Mouse (Mus musculus): ENCODE measurements at regions not wholly inside any gene's neighbourhood (a gene's known extent, or its start where the extent isn't known, plus 50 kb on each side); places are given as distances from the start of the nearest gene placed in this dataset.

DNA sequence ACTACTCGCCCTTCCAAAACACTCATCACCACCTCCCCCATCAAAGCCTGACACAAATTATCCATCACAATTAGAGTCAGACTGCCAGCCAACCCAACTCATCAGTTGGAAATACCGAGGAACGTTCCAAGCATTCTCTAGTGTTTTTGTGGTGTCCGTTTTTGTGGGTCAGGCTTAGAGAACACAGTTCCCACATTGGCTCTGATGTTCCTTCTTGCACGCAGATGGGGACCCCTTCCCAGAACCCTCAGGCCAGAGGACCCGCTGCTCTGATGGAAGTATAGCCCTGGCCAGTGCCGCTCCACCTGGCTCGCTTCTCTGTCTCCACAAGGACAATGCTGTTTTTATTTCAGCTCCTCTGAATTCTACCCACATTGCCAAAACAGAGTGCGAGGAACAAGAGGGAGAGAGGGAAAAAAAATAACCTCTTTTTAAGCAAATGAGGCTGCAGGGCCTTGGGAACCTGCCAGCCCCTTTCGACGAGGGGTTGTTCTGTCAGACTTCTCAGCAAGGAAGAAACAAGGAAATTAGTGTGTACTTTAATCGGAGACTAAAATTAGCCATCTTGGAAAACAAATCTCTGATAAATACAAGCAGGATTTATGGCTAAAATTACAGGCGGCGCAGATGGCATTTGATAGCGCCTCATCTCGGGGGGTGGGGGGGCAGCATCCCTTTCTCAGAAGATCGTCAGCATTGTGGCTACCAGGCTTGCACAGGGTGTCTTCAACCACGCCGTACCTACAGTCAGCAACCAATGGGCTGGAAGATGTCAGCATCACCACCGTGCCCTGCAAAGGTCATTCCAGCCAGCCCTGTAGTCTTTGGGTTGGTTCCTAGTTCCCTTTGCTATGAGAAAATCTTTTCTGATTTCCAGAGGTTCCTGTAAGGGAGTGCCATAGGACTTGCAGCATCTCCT lies 191.4 kb upstream of the Zdhhc25 start:
- no peak for ATAC-seq (replicated peaks; ENCODE audit: low FRiP score, low read depth)
- no peak overlapping the region for H3K27ac ChIP-seq
- no peaks in the 10 kb centered on the region for H3K27me3 ChIP-seq (ENCODE audit: insufficient read depth, low read length)
- H3K4me3 ChIP-seq (replicated peaks; ENCODE audit: low read depth, low read length), result no peak overlapping the region
- H3K4me1 ChIP-seq (replicated peaks; ENCODE audit: insufficient read depth, low read length), result no peaks in the 10 kb centered on the region
- H3K9me3 ChIP-seq (replicated peaks; ENCODE audit: low read length), result peaks cover 6% of the 10 kb centered on the region; the same call in 1 of the 2 replicates
- no peak for DNase-seq (ENCODE audit: low spot score)
- no peak overlapping the region for H3K9ac ChIP-seq (ENCODE audit: low read depth, low read length)
- no peak overlapping the region for H3K4me2 ChIP-seq (ENCODE audit: low read length)
- H3K36me3 ChIP-seq (ENCODE audit: insufficient read depth, low read length), result no peaks in the 10 kb centered on the region
- no peak for TF ChIP-seq CTCF (IDR thresholded peaks at IDR 0.05; ENCODE audit: low read depth)
- 75% methylated on average over 20 of the region's 20 CpGs for WGBS

DNA sequence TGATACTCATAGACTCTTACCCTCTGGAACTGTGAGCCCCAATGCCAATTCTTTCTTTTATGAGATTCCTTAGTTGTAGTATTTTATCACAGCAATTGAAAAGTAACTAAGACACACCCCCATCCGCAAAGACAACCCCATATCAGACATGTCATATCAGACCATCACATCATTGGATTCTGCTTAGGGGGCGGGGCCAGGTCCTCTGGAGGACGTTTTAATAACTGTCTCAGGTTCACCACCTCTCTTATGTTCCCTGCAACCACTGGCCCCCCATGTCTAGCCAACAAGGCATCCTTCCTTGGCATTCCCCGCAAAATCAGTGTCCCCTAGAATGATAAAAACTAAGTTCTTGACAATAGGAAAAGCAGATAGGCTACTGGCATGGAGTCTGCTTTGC lies 185.9 kb upstream of the Zdhhc25 start:
- ATAC-seq (replicated peaks; ENCODE audit: low FRiP score, low read depth), result no peak
- WGBS, result 75% methylated on average over 4 of the region's 4 CpGs
- no peak for TF ChIP-seq CTCF (IDR thresholded peaks at IDR 0.05; ENCODE audit: low read depth)

DNA sequence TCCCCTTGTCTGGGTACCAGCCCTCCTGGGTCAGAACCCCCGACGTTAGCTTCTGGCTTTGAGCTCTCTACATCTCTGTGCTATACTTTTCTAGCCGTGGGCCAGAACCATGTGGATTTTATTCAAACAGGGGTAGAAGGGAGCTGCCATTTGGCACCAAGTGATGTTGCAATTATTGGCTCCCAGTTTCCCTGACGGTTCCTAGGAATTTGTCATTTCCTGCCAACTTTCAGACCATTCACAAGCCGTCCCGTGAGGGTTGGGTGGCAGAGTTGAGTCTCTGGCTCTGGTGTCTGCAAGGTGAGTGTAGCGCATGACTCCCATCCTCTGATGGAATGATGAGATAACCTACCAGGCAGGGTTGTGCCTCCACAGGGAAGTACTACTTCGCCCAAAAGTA lies 181.2 kb upstream of the Zdhhc25 start:
- H3K27me3 ChIP-seq (ENCODE audit: insufficient read depth, low read length), result no peaks in the 10 kb centered on the region

More for the DNA sequence above, 185.9 kb upstream of the Zdhhc25 start:
- H3K9me3 ChIP-seq (replicated peaks; ENCODE audit: low read length), result peaks cover 6% of the 10 kb centered on the region; the same call in 1 of the 2 replicates
- no peak overlapping the region for H3K27ac ChIP-seq
- no peak for DNase-seq (ENCODE audit: low spot score)
- no peak overlapping the region for H3K4me2 ChIP-seq (ENCODE audit: low read length)
- no peaks in the 10 kb centered on the region for H3K27me3 ChIP-seq (ENCODE audit: insufficient read depth, low read length)
- H3K4me1 ChIP-seq (replicated peaks; ENCODE audit: insufficient read depth, low read length), result no peaks in the 10 kb centered on the region
- no peaks in the 10 kb centered on the region for H3K36me3 ChIP-seq (ENCODE audit: insufficient read depth, low read length)
- H3K9ac ChIP-seq (ENCODE audit: low read depth, low read length), result no peak overlapping the region
- no peak overlapping the region for H3K4me3 ChIP-seq (replicated peaks; ENCODE audit: low read depth, low read length)

DNA sequence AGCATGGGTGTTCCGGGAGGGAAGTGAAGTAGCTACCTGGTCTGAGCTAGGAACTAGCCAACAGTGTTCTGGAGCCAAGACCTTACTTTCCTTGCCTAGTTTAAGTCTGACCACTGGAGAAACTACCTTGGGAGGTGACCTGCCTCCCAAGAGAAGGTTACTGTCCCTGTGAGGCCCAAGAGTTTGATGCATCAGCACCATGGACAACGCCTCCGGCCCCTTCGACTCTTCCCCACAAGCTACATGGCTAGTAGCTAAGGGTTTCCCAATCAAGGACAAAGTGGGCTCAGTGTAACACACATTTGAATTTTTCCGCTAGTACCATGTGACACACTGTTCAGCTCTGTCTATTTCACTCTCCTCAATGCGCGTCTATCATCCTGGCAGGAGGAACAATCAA lies 171.7 kb upstream of the Zdhhc25 start:
- Histone ChIP-seq H3K36me3 (ENCODE audit: insufficient read depth, low read length) (no peaks in the 10 kb centered on the region), H3K4me3 (replicated peaks; ENCODE audit: low read depth, low read length) (no peak overlapping the region), H3K27ac (no peak overlapping the region), H3K9ac (ENCODE audit: low read depth, low read length) (no peak overlapping the region), H3K4me1 (replicated peaks; ENCODE audit: insufficient read depth, low read length) (no peaks in the 10 kb centered on the region), H3K9me3 (replicated peaks; ENCODE audit: low read length) (no peaks in the 10 kb centered on the region), H3K27me3 (ENCODE audit: insufficient read depth, low read length) (no peaks in the 10 kb centered on the region), H3K4me2 (ENCODE audit: low read length) (no peak overlapping the region)
- 70% methylated on average over 7 of the region's 7 CpGs for WGBS
- DNase-seq (ENCODE audit: low spot score), result peak; percentile 34
- TF ChIP-seq CTCF (IDR thresholded peaks at IDR 0.05; ENCODE audit: low read depth), result no peak
- no peak for ATAC-seq (replicated peaks; ENCODE audit: low FRiP score, low read depth)

More for the DNA sequence above, 181.2 kb upstream of the Zdhhc25 start:
- WGBS, result 69% methylated on average over 8 of the region's 8 CpGs
- TF ChIP-seq CTCF (IDR thresholded peaks at IDR 0.05; ENCODE audit: low read depth), result no peak
- Histone ChIP-seq H3K27ac (no peak overlapping the region), H3K9ac (ENCODE audit: low read depth, low read length) (no peak overlapping the region), H3K9me3 (replicated peaks; ENCODE audit: low read length) (no peaks in the 10 kb centered on the region), H3K4me2 (ENCODE audit: low read length) (no peak overlapping the region), H3K4me3 (replicated peaks; ENCODE audit: low read depth, low read length) (no peak overlapping the region), H3K4me1 (replicated peaks; ENCODE audit: insufficient read depth, low read length) (no peaks in the 10 kb centered on the region), H3K36me3 (ENCODE audit: insufficient read depth, low read length) (no peaks in the 10 kb centered on the region)
- DNase-seq (ENCODE audit: low spot score) (no peak), ATAC-seq (replicated peaks; ENCODE audit: low FRiP score, low read depth) (no peak)

DNA sequence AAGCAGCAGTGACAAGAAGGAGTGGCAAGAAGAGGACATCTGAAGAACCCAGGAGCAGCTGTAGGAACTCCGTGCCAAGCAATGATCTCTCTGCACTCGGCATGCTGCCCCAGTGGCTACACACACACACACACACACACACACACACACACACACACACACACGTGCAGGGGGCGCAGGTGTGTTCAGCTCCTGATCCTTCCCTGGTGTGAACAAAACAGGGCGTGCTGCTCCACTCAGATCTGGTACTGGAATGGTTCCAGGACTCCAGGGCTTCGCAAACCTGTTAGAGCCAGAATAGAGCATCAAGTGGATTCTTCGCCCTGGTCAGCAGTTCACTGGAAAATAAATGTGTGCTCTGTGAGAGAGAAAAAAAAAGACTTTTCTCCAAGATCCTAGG lies 169.2 kb upstream of the Zdhhc25 start:
- no peak for DNase-seq (ENCODE audit: low spot score)

DNA sequence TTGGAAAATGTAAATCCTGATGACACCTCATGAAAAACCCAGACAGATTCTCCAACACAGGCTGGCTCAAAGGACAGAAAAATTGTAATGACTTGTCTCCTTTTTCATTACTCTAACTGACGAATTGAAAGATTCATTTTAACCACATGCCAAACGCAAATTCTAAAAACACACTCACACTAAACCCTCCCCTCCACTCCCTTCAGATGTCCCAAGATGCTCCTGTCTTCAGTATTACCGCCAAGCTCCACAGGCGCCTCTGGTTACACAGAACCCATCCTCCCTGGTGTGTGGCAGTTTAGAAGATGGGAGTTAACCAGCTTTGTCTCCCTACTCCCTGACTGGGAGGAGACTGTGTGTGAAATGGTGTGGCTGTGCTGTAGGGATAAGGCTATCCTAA lies 151.8 kb upstream of the Zdhhc25 start:
- TF ChIP-seq CTCF (IDR thresholded peaks at IDR 0.05; ENCODE audit: low read depth), result no peak
- Histone ChIP-seq H3K4me2 (ENCODE audit: low read length) (no peak overlapping the region), H3K9ac (ENCODE audit: low read depth, low read length) (no peak overlapping the region), H3K4me3 (replicated peaks; ENCODE audit: low read depth, low read length) (no peak overlapping the region), H3K9me3 (replicated peaks; ENCODE audit: low read length) (no peaks in the 10 kb centered on the region), H3K36me3 (ENCODE audit: insufficient read depth, low read length) (no peaks in the 10 kb centered on the region), H3K27ac (no peak overlapping the region), H3K27me3 (ENCODE audit: insufficient read depth, low read length) (no peaks in the 10 kb centered on the region), H3K4me1 (replicated peaks; ENCODE audit: insufficient read depth, low read length) (no peaks in the 10 kb centered on the region)
- ATAC-seq (replicated peaks; ENCODE audit: low FRiP score, low read depth) (no peak), DNase-seq (ENCODE audit: low spot score) (no peak)
- 68% methylated on average over 4 of the region's 4 CpGs for WGBS

More for the DNA sequence above, 169.2 kb upstream of the Zdhhc25 start:
- H3K36me3 ChIP-seq (ENCODE audit: insufficient read depth, low read length), result no peaks in the 10 kb centered on the region
- H3K27ac ChIP-seq, result no peak overlapping the region
- no peak overlapping the region for H3K9ac ChIP-seq (ENCODE audit: low read depth, low read length)
- no peak for TF ChIP-seq CTCF (IDR thresholded peaks at IDR 0.05; ENCODE audit: low read depth)
- no peaks in the 10 kb centered on the region for H3K9me3 ChIP-seq (replicated peaks; ENCODE audit: low read length)
- WGBS, result 92% methylated on average over 7 of the region's 7 CpGs
- H3K4me3 ChIP-seq (replicated peaks; ENCODE audit: low read depth, low read length), result no peak overlapping the region
- H3K27me3 ChIP-seq (ENCODE audit: insufficient read depth, low read length), result no peaks in the 10 kb centered on the region
- ATAC-seq (replicated peaks; ENCODE audit: low FRiP score, low read depth), result no peak
- no peaks in the 10 kb centered on the region for H3K4me1 ChIP-seq (replicated peaks; ENCODE audit: insufficient read depth, low read length)
- H3K4me2 ChIP-seq (ENCODE audit: low read length), result no peak overlapping the region
